Mouse (Mus musculus) embryonic fibroblast, embryonic 13.5 days (primary cell): Measurements from ENCODE around the gene Capza1. TPM values are rescaled to one million over a fixed set of nuclear protein-coding genes. Genes with fewer than 3 reads are reported as not detected.

ENCODE experiments used
- H3K27ac ChIP-seq: 2 replicates; pipeline ENCODE4 v1.5.1; 2012; ENCODE audit warnings: low read length, control low read depth, inconsistent platforms; ENCODE audit not compliant: insufficient read depth
- H3K4me1 ChIP-seq: 2 replicates; pipeline ENCODE4 v1.6.1; 2011; ENCODE audit warnings: low read length; ENCODE audit not compliant: control insufficient read depth, insufficient read depth
- H3K4me3 ChIP-seq: 2 replicates; pipeline ENCODE4 v1.5.1; 2011; ENCODE audit warnings: mild to moderate bottlenecking, control low read depth, low read length; ENCODE audit not compliant: insufficient read depth
- CTCF ChIP-seq: IDR thresholded peaks from 2 replicates; pipeline ENCODE4 v1.5.1; 2011; ENCODE audit warnings: mild to moderate bottlenecking, control low read depth, low read length, moderate library complexity, borderline replicate concordance; ENCODE audit not compliant: insufficient read depth
- POLR2A ChIP-seq: IDR thresholded peaks from 2 replicates; pipeline ENCODE4 v1.6.1; 2011; ENCODE audit warnings: low read depth, mild to moderate bottlenecking, control low read depth, low read length, moderate library complexity
- polyA plus RNA-seq: library from polyadenylated mRNA; stranded (reverse); fragments of >200 nt; gene quantifications from 2 replicates; pipeline ENCODE4 v1.2.4, GENCODE M21; 2011; ENCODE audit warnings: low read depth; ENCODE audit not compliant: missing spikeins, insufficient read length

Gene Capza1
- polyA plus RNA-seq, 1 experiment = 240 TPM

DNA sequence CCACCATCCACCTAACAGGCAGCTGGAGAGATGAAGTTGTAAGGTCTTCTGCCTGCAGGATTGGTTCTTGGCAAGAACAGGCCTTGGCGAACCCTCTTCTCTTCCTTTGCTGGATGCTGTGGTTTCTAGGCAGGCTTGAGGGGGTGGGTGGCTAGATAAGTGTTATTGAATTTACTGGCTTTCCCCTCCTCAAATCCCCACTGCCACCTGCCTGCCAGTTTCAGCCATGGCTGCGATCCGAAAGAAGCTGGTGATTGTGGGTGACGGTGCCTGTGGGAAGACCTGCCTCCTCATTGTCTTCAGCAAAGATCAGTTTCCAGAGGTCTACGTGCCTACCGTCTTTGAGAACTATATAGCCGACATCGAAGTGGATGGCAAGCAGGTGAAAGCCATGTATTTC is 72.6 kb downstream of the Capza1 start:
- Histone ChIP-seq H3K4me3 (peak overlapping the region; percentile 99; the same call in 1 of the 2 replicates), H3K27ac (no peak overlapping the region), H3K4me1 (peaks cover 22% of the 10 kb centered on the region)
- TF ChIP-seq CTCF = no peak
- TF ChIP-seq POLR2A = no peak

DNA sequence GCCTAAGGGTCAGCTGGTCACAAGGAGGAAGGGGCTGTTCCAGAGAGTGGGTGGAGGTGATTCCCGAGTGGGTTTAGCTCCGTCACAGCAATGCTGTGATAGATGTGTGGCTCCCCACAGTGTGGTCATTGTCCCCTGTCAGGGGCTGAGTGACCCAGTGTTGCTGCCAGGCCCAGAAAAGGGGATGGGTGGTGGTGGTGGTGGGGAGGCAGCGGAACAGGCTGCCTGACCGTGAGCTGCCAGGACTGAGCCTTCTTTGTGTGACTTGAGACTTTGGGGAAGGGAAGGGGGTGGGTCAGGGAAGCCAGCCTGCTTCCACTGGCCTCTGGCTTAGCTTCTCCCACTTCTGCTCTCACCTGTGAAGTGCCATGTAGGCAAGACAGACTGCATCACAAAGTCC is 73.3 kb downstream of the Capza1 start:
- Histone ChIP-seq H3K4me3 (peak overlapping the region; percentile 99), H3K4me1 (peaks cover 22% of the 10 kb centered on the region), H3K27ac (peak overlapping the region; percentile 89)
- TF ChIP-seq POLR2A = peak; percentile 3; the same call in 1 of the 2 replicates
- no peak for TF ChIP-seq CTCF

DNA sequence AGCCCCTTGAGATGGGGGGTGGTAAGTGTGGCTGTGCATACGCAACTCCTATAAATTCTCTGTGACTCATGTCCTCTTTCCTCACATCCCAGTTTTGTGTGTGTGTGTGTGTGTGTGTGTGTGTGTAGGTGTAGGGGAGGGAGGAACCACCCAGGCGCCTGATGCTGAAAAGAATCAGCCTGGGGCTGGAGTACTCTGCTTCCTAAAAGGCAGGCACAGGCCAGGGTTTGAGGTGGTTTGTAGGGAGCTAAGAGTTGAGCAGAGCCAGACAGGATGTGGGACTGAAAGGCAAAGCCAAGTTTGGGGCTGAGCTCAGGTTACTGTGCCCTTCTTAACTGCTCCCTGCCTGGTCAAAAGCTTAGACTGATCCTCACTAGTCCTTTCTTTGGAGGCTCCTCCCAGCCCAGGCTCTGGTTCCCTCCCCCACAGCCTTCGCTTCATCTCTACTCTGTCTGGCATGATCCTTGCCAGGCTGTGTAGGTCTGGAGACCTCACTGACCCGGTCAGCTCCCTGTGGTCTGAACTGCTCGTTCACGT is 73.8 kb downstream of the Capza1 start:
- TF ChIP-seq CTCF (no peak), POLR2A (peak; percentile 84)
- H3K4me3 ChIP-seq = peak overlapping the region; percentile 99
- peak overlapping the region; percentile 89 for H3K27ac ChIP-seq
- H3K4me1 ChIP-seq = peaks cover 18% of the 10 kb centered on the region

DNA sequence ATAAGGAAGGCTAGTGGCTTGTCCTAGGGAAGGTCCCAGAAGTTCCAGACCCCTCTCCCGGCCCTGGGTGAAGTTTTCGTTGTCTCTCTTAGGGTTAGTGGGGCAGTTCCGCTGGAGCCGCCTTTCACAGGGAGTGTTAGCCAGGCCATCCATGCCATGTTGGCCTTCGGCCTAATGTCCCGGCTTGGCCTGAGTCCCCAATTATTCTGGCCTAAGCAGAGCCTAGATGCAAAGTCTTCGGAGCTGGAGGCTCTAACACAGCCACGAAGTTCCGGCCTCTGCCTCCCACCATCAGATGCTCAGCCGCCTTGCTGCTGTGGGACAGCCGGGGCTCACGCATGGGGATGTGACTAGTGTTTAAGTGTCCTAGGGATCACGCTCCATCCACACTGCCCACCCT is 74.5 kb downstream of the Capza1 start:
- no peak for TF ChIP-seq POLR2A
- no peak for TF ChIP-seq CTCF

DNA sequence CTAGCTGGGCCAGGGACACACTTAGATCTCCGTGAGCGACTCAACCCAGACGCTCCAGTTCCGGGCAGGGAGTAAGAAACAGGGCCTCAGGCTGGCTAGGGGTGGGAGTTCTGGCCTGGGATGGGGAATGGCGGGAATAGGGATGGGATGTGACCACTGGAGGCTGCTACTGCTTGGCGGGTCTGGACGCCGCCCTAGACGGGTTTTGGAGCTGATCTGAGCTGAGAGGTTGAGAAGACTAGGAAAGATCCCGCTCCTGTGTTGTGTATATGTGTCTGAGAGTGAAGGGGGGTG is 75.0 kb downstream of the Capza1 start:
- Histone ChIP-seq H3K4me1 (peaks cover 17% of the 10 kb centered on the region), H3K4me3 (peak overlapping the region; percentile 99), H3K27ac (peak overlapping the region; percentile 89)
- TF ChIP-seq CTCF = no peak
- no peak; the same call in 1 of the 2 replicates for TF ChIP-seq POLR2A

More for the DNA sequence above, 74.5 kb downstream of the Capza1 start:
- Histone ChIP-seq H3K27ac (peak overlapping the region; percentile 89), H3K4me3 (peak overlapping the region; percentile 99), H3K4me1 (peaks cover 17% of the 10 kb centered on the region)

DNA sequence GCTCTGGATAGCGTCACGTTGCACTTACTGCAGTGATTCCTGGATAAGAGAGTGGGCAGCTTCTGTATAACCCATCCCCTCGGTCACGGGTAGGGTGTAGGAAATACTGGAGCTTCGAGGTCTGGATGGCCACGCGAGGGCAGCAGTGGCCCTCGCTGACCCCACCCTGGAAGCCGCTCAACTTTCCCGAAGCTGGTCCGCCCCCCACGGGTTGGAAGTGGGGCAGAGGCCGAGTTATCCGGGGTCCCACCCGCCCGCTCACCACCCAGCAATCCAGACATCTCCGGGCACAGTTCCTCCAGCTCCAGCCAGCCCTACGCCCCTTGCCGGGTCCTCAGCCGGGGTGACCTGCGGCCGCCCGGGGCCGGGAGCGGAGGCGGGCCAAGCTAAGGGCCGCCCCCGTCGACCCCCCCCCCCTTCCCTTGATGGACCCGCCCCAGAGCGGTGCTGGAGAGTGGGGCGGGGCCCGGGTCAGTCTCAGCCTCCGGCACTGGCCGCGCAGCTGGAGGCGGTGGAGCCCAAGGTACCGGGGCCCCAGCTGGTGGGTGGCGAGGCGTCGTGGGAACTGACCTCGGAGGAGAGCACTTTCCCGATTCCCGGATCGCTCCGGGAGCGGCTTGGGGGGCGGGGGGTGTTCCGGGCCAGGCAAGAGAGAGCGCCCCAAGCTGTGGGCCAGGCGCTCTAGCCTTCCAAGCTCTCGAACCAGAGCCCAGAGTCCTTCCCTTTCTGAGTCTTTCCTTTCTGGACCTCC is 75.6 kb downstream of the Capza1 start:
- H3K4me1 ChIP-seq = peaks cover 15% of the 10 kb centered on the region
- TF ChIP-seq POLR2A (peak; percentile 89), CTCF (peak; percentile 74)
- H3K27ac ChIP-seq = peak overlapping the region; percentile 89
- peak overlapping the region; percentile 99 for H3K4me3 ChIP-seq

DNA sequence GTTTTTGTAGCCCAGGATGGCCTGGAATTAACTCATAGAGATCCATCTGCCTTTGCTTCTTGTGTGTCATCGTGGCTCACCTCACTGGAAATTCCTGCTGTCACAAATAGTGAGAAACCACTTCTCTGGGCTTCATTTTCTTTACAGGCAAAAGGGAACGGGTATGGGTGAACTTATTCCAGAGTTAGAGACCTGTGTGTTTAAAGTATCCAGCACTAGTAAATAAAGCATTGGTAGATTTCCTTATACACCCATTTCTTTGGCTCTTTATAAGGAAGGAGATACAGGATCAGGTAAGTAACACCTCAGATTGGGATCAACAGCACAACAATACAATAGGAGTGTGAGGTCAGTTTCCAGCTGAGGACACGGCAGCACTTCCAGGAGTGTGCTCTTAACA is 76.2 kb downstream of the Capza1 start, which contains the start of gene Rhoc:
TSS of gene Rhoc (plus strand) at position 301 of the 400 bp plus-strand sequence.
- no peak for TF ChIP-seq POLR2A
- no peak for TF ChIP-seq CTCF
- Histone ChIP-seq H3K4me3 (peak within 1 kb of the TSS; percentile 99), H3K27ac (peak within 1 kb of the TSS; percentile 89), H3K4me1 (peaks cover 14% of the 10 kb centered on the region)

DNA sequence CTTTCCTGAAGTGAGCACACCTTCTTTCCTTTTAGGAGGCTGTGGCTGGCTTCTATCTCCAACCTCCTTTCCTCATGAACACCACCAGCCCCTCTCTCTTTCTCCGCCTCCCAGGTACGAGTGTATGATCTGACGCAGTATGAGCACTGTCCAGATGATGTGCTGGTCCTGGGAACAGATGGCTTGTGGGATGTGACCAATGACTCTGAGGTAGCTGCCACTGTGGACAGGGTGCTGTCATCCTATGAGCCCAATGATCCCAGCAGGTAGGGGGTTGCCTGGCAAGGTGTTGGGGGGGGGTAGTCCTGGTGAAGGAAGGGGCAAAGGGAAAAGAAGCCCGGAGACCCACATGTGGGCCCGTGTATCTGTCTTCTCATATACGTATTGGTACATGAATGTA is 79.0 kb downstream of the Capza1 start:
- Histone ChIP-seq H3K4me1 (peaks cover 4% of the 10 kb centered on the region; the same call in 1 of the 2 replicates), H3K4me3 (no peak overlapping the region), H3K27ac (no peak overlapping the region)
- no peak for TF ChIP-seq POLR2A
- no peak for TF ChIP-seq CTCF

DNA sequence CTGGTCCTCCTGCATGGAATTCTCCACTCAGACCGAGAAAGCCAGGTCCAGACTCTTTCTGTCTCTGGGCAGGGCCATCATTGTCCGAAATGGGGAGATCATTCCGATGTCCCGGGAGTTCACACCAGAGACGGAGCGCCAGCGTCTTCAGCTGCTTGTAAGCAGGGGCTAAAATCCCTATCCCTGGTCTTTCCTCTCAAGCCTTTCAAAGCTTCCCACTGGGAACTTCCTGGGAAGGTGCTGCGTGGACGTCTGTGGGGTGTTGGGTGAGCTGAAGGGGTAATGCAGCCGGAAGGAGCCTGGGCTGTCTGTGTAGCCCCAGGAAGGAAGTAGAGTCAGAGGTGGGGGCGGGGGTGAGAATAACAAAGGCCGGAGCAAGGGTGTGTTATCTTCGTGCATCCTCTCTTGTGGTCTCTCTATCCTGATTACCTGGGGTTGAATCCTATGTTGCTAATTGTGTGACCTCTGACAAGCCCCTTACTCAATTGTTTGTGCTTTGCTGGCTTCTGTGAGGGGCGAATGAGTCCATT is 80.3 kb downstream of the Capza1 start:
- no peak overlapping the region for H3K27ac ChIP-seq
- H3K4me1 ChIP-seq = peaks cover 4% of the 10 kb centered on the region; the same call in 1 of the 2 replicates
- TF ChIP-seq POLR2A (no peak), CTCF (no peak)
- H3K4me3 ChIP-seq = no peak overlapping the region

DNA sequence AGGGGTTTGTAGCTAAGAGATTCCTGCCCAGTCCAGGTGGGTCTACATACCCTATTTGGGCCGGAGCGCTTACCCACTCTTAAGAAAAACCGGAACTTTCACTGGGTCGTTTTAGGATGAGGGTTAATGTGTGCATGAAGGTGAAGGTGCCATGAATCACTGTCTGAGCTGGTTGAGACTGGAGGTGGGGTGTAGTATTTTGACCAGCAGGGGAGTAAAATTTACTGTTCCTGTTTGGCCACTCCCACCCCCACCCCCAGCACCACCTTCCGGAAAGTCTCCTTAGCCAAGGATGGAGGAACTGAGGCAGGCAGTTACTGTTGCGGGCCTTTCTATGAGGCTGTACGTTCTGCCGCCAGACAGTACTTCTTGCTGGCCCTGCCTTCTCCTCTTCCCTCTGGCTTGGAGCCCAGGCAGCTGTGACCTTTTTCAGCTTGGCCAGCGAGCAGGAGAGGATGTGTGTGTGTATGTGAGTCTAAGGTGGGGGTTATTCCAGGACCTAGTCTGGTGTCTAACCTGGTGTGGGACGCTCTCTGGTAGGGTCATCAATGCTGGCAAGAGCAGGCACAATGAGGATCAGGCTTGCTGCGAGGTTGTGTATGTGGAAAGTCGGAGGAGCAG is 82.1 kb downstream of the Capza1 start:
- no peak overlapping the region for H3K27ac ChIP-seq
- TF ChIP-seq POLR2A (no peak), CTCF (no peak)
- H3K4me3 ChIP-seq = peak overlapping the region; percentile 53
- peaks cover 4% of the 10 kb centered on the region; the same call in 1 of the 2 replicates for H3K4me1 ChIP-seq
